Mouse (Mus musculus) left cerebral cortex, postnatal 14 days (tissue): Measurements from ENCODE around the gene Olfr424. TPM values are rescaled to one million over a fixed set of nuclear protein-coding genes. Genes with fewer than 3 reads are reported as not detected.

Experiments used
- total RNA-seq, 2 experiments: library from RNA; stranded (reverse); gene quantifications; 2 replicates each; pipeline ENCODE4 v1.2.3; 2021

Olfr424 gene
- total RNA-seq, 2 experiments from 2014 or later, result not detected

Other genes with a start within 250 kb of the Olfr424 start
- gene Ifi211, start 218.5 kb upstream of the Olfr424 start, total RNA-seq, result not detected
- gene Mndal, start 189.0 kb upstream of the Olfr424 start, total RNA-seq, result 1 to 10 TPM; 1.9 to 2.6 TPM
- gene Ifi203, start 188.8 kb upstream of the Olfr424 start, total RNA-seq, result 1 to 10 TPM in 1 of 2 experiments, under 1 TPM in 1; 0.48 to 1.4 TPM
- not detected for gene Ifi202b, start 148.8 kb upstream of the Olfr424 start, total RNA-seq
- gene Ifi205, start 99.7 kb upstream of the Olfr424 start, total RNA-seq, result not detected
- gene Olfr433, start 90.8 kb upstream of the Olfr424 start, total RNA-seq, result not detected
- gene Olfr432, start 82.3 kb upstream of the Olfr424 start, total RNA-seq, result not detected
- gene Olfr430, start 64.9 kb upstream of the Olfr424 start, total RNA-seq, result not detected
- not detected for gene Olfr429, start 47.2 kb upstream of the Olfr424 start, total RNA-seq
- not detected for gene Olfr427, start 34.6 kb upstream of the Olfr424 start, total RNA-seq
- not detected for gene Olfr231, start 10.4 kb upstream of the Olfr424 start, total RNA-seq
- gene Olfr420, start 24.1 kb downstream of the Olfr424 start, total RNA-seq, result not detected
- gene Spta1, start 41.3 kb downstream of the Olfr424 start, total RNA-seq, result under 1 TPM; 0.19 to 0.24 TPM
- not detected for gene Olfr419, start 120.5 kb downstream of the Olfr424 start, total RNA-seq
- gene Mptx1, start 199.0 kb downstream of the Olfr424 start, total RNA-seq, result not detected
- gene Olfr417, start 233.6 kb downstream of the Olfr424 start, total RNA-seq, result not detected